Mouse (Mus musculus): ENCODE data around the gene Golga2.
A peak's percentile ranks its signal among the peaks of the same experiment; 100 is the strongest.
"Not testable (repeated sequence)": the region's sequence is repeated elsewhere in the genome, so short reads cannot be mapped to it uniquely, and the experiment has no call there.

Gene Golga2

GRCm38 (mm10) chr2:32289578-32289977 lies 2.4 kb downstream of the Golga2 start:
- no peak for DNase-seq

- no peak for DNase-seq
Observed at GRCm38 (mm10) chr2:32294348-32294747, 7.2 kb downstream of the Golga2 start.

- no peak for DNase-seq
Observed at GRCm38 (mm10) chr2:32295285-32295684, 8.1 kb downstream of the Golga2 start.

- not testable (repeated sequence) for DNase-seq
Observed at GRCm38 (mm10) chr2:32295842-32296241, 8.7 kb downstream of the Golga2 start.

GRCm38 (mm10) chr2:32299469-32299868 lies 12.3 kb downstream of the Golga2 start:
- peak; percentile 23 for DNase-seq

GRCm38 (mm10) chr2:32302952-32303351 lies 15.8 kb downstream of the Golga2 start:
- no peak for DNase-seq

- DNase-seq, result peak; percentile 74
Observed at GRCm38 (mm10) chr2:32304145-32304832, 17.1 kb downstream of the Golga2 start.

GRCm38 (mm10) chr2:32305668-32306067 lies 18.5 kb downstream of the Golga2 start:
- DNase-seq, result no peak

GRCm38 (mm10) chr2:32306176-32306575 lies 19.0 kb downstream of the Golga2 start:
- no peak for DNase-seq

GRCm38 (mm10) chr2:32307247-32307798 lies 20.1 kb downstream of the Golga2 start:
- no peak for DNase-seq

- peak; percentile 74 for DNase-seq
Observed at GRCm38 (mm10) chr2:32307941-32308760, 21.0 kb downstream of the Golga2 start.

- DNase-seq, result no peak
Observed at GRCm38 (mm10) chr2:32308870-32309568, 21.8 kb downstream of the Golga2 start.

GRCm38 (mm10) chr2:32310096-32310845 lies 23.1 kb downstream of the Golga2 start:
- DNase-seq, result no peak

GRCm38 (mm10) chr2:32311443-32312317 lies 24.5 kb downstream of the Golga2 start:
- no peak for DNase-seq

GRCm38 (mm10) chr2:32312318-32312964 lies 25.3 kb downstream of the Golga2 start:
- DNase-seq, result peak; percentile 71

- DNase-seq, result no peak
Observed at GRCm38 (mm10) chr2:32314831-32315230, 27.6 kb downstream of the Golga2 start.

GRCm38 (mm10) chr2:32315751-32316150 lies 28.6 kb downstream of the Golga2 start:
- no peak for DNase-seq

GRCm38 (mm10) chr2:32316887-32317656 lies 29.9 kb downstream of the Golga2 start:
- no peak for DNase-seq

GRCm38 (mm10) chr2:32317791-32318417 lies 30.7 kb downstream of the Golga2 start:
- no peak for DNase-seq
